Mouse (Mus musculus): ENCODE data around the gene Dtnb.

DNA sequence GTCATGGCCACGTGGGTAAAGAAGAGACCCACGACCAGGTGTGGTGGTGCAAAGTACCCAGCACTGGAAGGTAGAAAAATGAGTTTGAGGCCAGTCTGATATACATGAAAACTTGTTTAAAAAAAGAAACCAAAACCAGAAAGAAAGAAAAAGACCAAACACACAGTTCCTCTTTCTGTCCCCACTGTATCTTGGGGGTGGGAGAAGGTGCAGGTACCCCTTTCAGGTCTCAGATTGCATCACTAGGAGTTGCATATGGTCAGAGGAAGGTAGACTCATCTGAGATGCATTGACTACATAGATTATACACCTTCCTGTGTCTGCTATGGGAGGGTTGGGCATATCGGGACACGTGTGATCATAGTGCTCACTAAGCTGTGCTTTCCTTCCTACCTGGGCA is 85.1 kb downstream of the Dtnb start:
- no peak for TF ChIP-seq CTCF (IDR thresholded peaks at IDR 0.05; ENCODE audit: extremely low read depth, insufficient read length, insufficient replicate concordance, low read depth, low read length)
- TF ChIP-seq POLR2A (IDR thresholded peaks at IDR 0.05; ENCODE audit: low read depth, low read length), result no peak
